Mouse (Mus musculus): ENCODE results near the gene Phf14.
"Not testable (repeated sequence)": the region's sequence is repeated elsewhere in the genome, so short reads cannot be mapped to it uniquely, and the experiment has no call there.

Gene Phf14

DNA sequence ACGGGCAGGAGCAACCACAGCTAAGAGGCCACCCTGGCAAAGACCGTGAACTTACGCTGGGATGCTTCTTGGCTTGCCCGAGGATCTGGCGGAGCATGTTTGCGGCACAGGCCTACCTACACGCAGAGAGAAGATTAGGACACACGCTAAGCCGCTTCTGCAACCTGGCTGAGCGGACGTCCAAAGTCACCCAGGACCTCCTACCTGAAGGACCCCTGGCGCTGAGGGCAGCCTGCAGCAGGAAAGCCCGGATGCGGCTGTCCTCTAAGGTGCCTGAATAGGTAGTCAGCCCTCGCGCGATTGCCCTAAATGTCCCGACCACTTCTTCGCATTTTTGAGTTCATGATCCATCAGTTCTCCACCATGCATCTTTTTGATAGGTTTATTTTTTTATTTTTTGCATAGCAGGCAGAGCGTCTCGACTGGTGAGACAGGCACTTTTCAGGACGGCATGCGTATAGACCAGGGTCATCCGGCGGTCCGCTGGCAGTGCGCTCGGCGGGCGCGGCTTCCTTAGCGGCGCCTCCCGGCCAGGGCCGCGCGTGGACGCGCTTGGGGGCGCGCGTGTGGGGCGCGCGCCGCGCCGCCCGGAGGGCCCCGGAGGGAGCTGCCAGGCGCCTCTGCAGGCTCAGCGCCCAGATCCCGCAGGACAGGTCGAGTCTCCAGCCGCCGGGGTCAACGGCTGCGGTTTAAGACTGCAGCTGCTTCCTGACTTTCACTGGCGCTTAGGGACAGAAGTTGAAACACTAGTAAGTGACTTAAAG lies at the start of gene Phf14, which contains the start of gene Ndufa4:
TSS of gene Phf14 (plus strand) at position 541 of the 764 bp plus-strand sequence.
TSS of gene Ndufa4 (minus strand) at position 229 of the 764 bp plus-strand sequence.
- peak; percentile 93 for DNase-seq (ENCODE audit: low read depth, low spot score)

GRCm38 (mm10) chr6:11875364-11875763 lies 32.2 kb upstream of the Phf14 start:
- DNase-seq (ENCODE audit: low read depth, low spot score): not testable (repeated sequence)

GRCm38 (mm10) chr6:11900809-11901310 lies 6.7 kb upstream of the Phf14 start:
- DNase-seq (ENCODE audit: low read depth, low spot score): no peak

DNA sequence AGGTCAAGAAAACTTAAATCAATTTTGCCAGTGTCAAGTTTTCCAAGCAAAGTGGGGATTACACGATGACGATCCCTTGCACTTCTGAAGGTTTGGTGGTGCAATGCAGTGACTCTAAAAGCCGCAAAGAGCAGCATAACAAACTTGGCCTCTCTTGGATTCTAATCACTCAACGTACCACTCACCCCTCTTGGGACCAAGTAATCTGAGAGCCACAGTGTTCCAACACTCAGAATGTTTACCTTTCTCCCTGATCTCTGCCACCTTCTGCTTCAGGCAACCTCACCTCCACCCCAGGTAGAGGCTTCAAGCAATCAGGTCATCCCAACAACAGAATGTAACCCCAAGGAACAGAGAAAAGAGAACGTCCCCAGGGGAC lies 730 bp upstream of the Phf14 start:
- no peak for DNase-seq (ENCODE audit: low read depth, low spot score)

DNA sequence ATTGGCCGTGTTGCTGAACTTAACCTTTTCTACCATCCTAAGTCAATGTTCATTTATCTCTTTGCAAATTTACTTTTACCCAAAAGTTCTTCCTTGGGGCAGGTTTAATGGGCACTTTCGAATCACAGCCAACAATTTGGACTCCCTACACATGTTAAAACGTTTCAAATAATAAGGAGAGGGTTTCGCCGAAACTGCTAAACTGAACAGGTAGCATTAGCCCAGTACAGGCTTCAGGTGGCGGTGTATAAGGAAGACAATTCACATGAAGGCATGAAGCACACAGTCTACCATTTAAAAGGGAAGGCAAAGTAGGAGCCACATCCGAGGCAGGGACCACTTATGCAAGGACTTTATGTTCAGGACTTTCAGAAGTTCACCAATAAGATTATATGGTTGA lies 561 bp downstream of the Phf14 start:
- peak; percentile 2 for DNase-seq (ENCODE audit: low read depth, low spot score)

GRCm38 (mm10) chr6:11925496-11926041 lies 18.0 kb downstream of the Phf14 start:
- peak; percentile 92 for DNase-seq (ENCODE audit: low read depth, low spot score)

DNA sequence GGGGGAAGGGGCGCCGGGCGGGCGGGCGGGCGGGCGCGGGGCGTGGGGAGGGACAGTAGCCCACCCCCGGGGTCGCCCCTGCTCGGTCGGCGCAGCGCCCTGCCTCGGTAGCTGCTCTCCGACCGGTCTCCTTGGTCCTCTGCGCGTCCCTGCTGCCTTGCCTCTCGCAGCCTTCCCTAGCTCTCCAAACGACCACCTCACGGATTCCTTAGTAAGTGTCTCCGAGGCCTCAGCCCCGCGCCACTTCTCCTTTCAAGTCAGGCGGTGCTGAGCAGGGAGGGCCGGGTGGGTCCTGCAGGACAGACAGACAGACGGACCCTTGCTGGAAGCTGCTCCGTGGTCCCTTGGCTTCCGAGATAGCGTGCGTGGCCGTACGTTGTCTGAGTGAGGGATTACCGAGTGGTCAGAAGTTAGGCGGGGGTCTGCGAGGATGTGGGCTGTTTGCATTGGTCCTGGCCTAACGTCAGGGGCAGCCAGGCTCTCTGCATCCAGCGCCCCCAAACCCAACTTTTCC lies 18.5 kb downstream of the Phf14 start:
- peak; percentile 56 for DNase-seq (ENCODE audit: low read depth, low spot score)

- no peak for DNase-seq (ENCODE audit: low read depth, low spot score)
Measured at GRCm38 (mm10) chr6:11927485-11927884, 19.9 kb downstream of the Phf14 start.

DNA sequence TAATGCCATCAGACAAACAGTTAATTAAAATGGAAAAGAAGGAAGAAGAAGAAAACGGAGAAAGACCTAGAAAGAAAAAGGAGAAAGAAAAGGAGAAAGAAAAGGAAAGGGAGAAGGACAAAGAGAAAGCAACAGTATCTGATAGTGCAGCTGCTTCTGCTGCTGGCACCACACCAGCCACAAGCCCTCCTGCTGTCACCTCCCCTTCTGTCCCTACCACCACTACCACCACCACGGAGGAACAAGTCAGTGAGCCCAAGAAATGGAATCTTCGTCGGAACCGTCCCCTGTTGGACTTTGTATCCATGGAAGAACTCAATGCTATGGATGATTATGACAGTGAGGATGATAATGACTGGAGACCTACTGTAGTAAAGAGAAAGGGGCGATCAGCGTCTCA lies 25.8 kb downstream of the Phf14 start:
- no peak for DNase-seq (ENCODE audit: low read depth, low spot score)

DNA sequence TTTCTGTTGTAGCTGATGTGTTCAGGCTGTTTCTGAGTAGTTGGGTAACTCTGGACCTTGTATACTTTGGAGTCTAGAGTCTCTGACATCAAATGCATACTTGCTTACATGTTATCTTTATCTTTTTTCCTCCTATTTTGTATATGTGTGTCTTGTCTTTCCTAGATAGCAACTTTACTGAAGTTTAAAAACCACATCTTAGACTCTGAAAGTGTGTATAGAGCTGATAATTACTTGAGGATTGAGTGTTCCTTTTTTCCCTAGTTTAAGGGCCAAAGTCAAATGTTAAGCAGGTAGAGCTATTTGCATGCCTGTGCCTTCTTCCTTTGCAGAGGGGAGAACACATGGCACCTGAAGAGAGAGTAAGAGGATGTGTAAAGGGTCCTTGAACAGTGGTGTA lies 33.3 kb downstream of the Phf14 start:
- DNase-seq (ENCODE audit: low read depth, low spot score): no peak

GRCm38 (mm10) chr6:11942089-11942488 lies 34.5 kb downstream of the Phf14 start:
- DNase-seq (ENCODE audit: low read depth, low spot score): no peak

GRCm38 (mm10) chr6:11948100-11948499 lies 40.5 kb downstream of the Phf14 start:
- DNase-seq (ENCODE audit: low read depth, low spot score): no peak

- DNase-seq (ENCODE audit: low read depth, low spot score): no peak
Measured at GRCm38 (mm10) chr6:11960172-11960571, 52.6 kb downstream of the Phf14 start.

GRCm38 (mm10) chr6:11993782-11994181 lies 86.2 kb downstream of the Phf14 start:
- DNase-seq (ENCODE audit: low read depth, low spot score): no peak

- DNase-seq (ENCODE audit: low read depth, low spot score): no peak
Measured at GRCm38 (mm10) chr6:11998576-11998975, 91.0 kb downstream of the Phf14 start.

GRCm38 (mm10) chr6:11999506-11999905 lies 91.9 kb downstream of the Phf14 start:
- DNase-seq (ENCODE audit: low read depth, low spot score): no peak

- DNase-seq (ENCODE audit: low read depth, low spot score): no peak
Measured at GRCm38 (mm10) chr6:12005455-12005854, 97.8 kb downstream of the Phf14 start.

DNA sequence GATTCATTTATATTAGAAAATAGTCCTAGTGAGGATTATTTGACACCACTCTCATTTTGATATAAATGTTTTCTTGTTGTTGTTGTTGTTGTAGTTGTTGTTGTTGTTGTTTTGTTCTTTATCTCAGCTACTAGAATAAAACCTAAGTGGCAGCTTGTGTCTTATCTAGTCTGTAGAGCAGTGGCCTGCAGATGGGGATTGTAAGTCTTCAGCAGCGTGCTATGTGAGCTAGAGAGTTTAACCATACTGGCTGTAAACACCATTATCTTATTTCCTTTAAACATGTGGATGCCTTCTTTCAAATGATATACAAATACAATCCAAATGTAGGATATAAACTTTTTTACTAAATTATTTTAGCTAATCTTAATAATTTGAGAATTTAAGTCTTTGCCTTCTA lies 98.4 kb downstream of the Phf14 start:
- no peak for DNase-seq (ENCODE audit: low read depth, low spot score)

GRCm38 (mm10) chr6:12012103-12012502 lies 104.5 kb downstream of the Phf14 start:
- DNase-seq (ENCODE audit: low read depth, low spot score): no peak

DNA sequence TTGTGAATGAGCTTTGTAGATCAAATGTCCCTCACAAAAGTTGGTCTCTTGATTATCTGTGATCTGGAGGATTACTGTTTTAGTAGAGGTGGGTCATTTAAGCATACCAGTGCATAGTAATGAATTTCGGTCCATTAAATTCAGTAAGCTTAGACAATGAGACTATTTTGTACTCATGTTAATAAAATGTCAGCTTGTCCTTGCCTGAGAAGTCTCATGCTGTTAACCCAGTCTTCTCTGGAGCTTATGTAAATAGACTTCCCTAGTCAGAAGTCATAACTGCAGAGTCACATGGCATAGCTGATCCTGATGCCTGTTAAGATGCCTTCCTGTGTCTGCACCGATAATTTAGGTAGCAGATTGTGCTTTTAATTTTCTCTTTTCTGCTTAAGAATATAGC lies 106.4 kb downstream of the Phf14 start:
- DNase-seq (ENCODE audit: low read depth, low spot score): peak; percentile 23

- no peak for DNase-seq (ENCODE audit: low read depth, low spot score)
Measured at GRCm38 (mm10) chr6:12014733-12015132, 107.1 kb downstream of the Phf14 start.

DNA sequence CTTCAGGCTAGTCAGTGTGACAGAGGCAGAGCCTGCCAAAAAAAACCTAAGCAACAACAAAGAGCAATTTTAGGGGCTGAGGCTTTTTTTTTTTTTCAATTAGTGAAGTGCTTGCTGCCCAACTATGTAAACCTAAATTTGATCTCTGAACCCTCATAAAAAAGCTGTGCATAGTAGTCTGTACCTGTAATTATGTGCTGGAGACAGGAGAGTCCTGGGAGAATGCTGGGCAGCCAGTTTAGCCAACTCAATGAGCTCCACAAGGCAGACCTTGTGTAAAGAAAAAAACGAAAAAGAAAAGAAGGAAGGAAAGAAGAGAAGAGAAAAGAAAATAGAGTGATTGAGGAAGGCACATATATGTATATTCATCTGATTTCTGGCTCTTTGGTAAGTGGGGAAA lies 112.1 kb downstream of the Phf14 start:
- no peak for DNase-seq (ENCODE audit: low read depth, low spot score)

DNA sequence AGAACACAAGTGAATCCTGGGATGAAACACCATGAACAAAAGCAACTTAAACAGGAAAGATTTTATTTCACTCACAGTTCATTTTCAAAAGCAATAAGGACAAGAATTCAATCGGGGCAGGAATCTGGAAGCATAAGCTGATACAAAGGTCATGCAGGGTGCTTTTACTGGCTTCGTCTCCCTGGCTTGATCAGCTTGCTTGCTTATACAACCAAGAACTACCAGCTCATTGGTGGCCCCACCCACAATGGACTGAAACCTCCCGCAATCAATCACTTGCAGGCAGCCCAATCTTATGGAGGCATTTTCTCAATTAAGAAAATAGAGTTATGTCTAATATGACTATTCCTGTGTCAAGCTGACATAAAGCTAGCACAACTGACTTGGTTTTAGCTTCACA lies 112.5 kb downstream of the Phf14 start:
- no peak for DNase-seq (ENCODE audit: low read depth, low spot score)
